Mouse (Mus musculus): ENCODE data around the gene Grk2. TPM values are rescaled to one million over a fixed set of nuclear protein-coding genes. Genes with fewer than 3 reads are reported as not detected.
"Not testable (repeated sequence)": the region's sequence is repeated elsewhere in the genome, so short reads cannot be mapped to it uniquely, and the experiment has no call there.

Gene Grk2
- polyA plus RNA-seq, 1 experiment from 2014 or later: 15.5 TPM

GRCm38 (mm10) chr19:4255583-4256162 is 50.3 kb downstream of the Grk2 start:
- ATAC-seq (replicated peaks; ENCODE audit: extremely low read depth, insufficient read depth, low FRiP score): no peak

GRCm38 (mm10) chr19:4254230-4254629 is 51.8 kb downstream of the Grk2 start:
- no peaks in the 10 kb centered on the region for H3K36me3 ChIP-seq (ENCODE audit: control insufficient read depth, insufficient read depth)
- peaks cover 2% of the 10 kb centered on the region; the same call in 1 of the 2 replicates for H3K9me3 ChIP-seq (replicated peaks; ENCODE audit: control insufficient read depth, low read length)
- WGBS: 85% methylated on average over 7 of the region's 7 CpGs
- H3K27me3 ChIP-seq (ENCODE audit: control insufficient read depth, insufficient read depth, low read length): no peaks in the 10 kb centered on the region
- no peak overlapping the region for H3K27ac ChIP-seq (ENCODE audit: low read length)
- H3K9ac ChIP-seq (ENCODE audit: low read length): no peak overlapping the region
- no peak overlapping the region for H3K4me2 ChIP-seq (ENCODE audit: low read depth, low read length)
- H3K4me1 ChIP-seq (ENCODE audit: control insufficient read depth, insufficient read depth, low read length): 0 out of 2 replicates have a peak, but pooled peaks cover 4% of the 10 kb centered on the region
- no peak for ATAC-seq (replicated peaks; ENCODE audit: extremely low read depth, insufficient read depth, low FRiP score)
- no peak overlapping the region for H3K4me3 ChIP-seq (ENCODE audit: low read length)

More at GRCm38 (mm10) chr19:4255583-4256162, 50.3 kb downstream of the Grk2 start:
- no peak overlapping the region for H3K9ac ChIP-seq (ENCODE audit: low read length)
- no peak overlapping the region for H3K4me2 ChIP-seq (ENCODE audit: low read depth, low read length)
- peaks cover 2% of the 10 kb centered on the region; the same call in 1 of the 2 replicates for H3K9me3 ChIP-seq (replicated peaks; ENCODE audit: control insufficient read depth, low read length)
- 0 out of 2 replicates have a peak, but pooled peaks cover 4% of the 10 kb centered on the region for H3K4me1 ChIP-seq (ENCODE audit: control insufficient read depth, insufficient read depth, low read length)
- no peaks in the 10 kb centered on the region for H3K36me3 ChIP-seq (ENCODE audit: control insufficient read depth, insufficient read depth)
- no peak overlapping the region for H3K27ac ChIP-seq (ENCODE audit: low read length)
- no peak overlapping the region for H3K4me3 ChIP-seq (ENCODE audit: low read length)
- 69% methylated on average over 11 of the region's 11 CpGs for WGBS
- H3K27me3 ChIP-seq (ENCODE audit: control insufficient read depth, insufficient read depth, low read length): no peaks in the 10 kb centered on the region

GRCm38 (mm10) chr19:4248683-4249082 is 57.3 kb downstream of the Grk2 start:
- H3K27ac ChIP-seq (ENCODE audit: low read length); H3K4me3 ChIP-seq (ENCODE audit: low read length); H3K9me3 ChIP-seq (replicated peaks; ENCODE audit: control insufficient read depth, low read length); H3K36me3 ChIP-seq (ENCODE audit: control insufficient read depth, insufficient read depth); H3K4me1 ChIP-seq (ENCODE audit: control insufficient read depth, insufficient read depth, low read length); H3K27me3 ChIP-seq (ENCODE audit: control insufficient read depth, insufficient read depth, low read length); ATAC-seq (replicated peaks; ENCODE audit: extremely low read depth, insufficient read depth, low FRiP score); H3K4me2 ChIP-seq (ENCODE audit: low read depth, low read length); H3K9ac ChIP-seq (ENCODE audit: low read length): not testable (repeated sequence)
- 60% methylated on average over 1 of the region's 1 CpGs for WGBS

- Histone ChIP-seq H3K27me3 (ENCODE audit: control insufficient read depth, insufficient read depth, low read length) (no peaks in the 10 kb centered on the region), H3K4me1 (ENCODE audit: control insufficient read depth, insufficient read depth, low read length) (no peaks in the 10 kb centered on the region), H3K4me3 (ENCODE audit: low read length) (no peak overlapping the region), H3K9me3 (replicated peaks; ENCODE audit: control insufficient read depth, low read length) (no peaks in the 10 kb centered on the region), H3K9ac (ENCODE audit: low read length) (no peak overlapping the region), H3K4me2 (ENCODE audit: low read depth, low read length) (no peak overlapping the region), H3K27ac (ENCODE audit: low read length) (no peak overlapping the region), H3K36me3 (ENCODE audit: control insufficient read depth, insufficient read depth) (no peaks in the 10 kb centered on the region)
- ATAC-seq (replicated peaks; ENCODE audit: extremely low read depth, insufficient read depth, low FRiP score): no peak
- 46% methylated on average over 1 of the region's 1 CpGs for WGBS
Measured at GRCm38 (mm10) chr19:4247010-4247409, 59.0 kb downstream of the Grk2 start.

- no peak for ATAC-seq (replicated peaks; ENCODE audit: extremely low read depth, insufficient read depth, low FRiP score)
- H3K4me1 ChIP-seq (ENCODE audit: control insufficient read depth, insufficient read depth, low read length): no peaks in the 10 kb centered on the region
- H3K9ac ChIP-seq (ENCODE audit: low read length): no peak overlapping the region
- no peaks in the 10 kb centered on the region for H3K36me3 ChIP-seq (ENCODE audit: control insufficient read depth, insufficient read depth)
- H3K27ac ChIP-seq (ENCODE audit: low read length): no peak overlapping the region
- no peak overlapping the region for H3K4me3 ChIP-seq (ENCODE audit: low read length)
- H3K9me3 ChIP-seq (replicated peaks; ENCODE audit: control insufficient read depth, low read length): no peaks in the 10 kb centered on the region
- 80% methylated on average over 6 of the region's 6 CpGs for WGBS
- no peaks in the 10 kb centered on the region for H3K27me3 ChIP-seq (ENCODE audit: control insufficient read depth, insufficient read depth, low read length)
- no peak overlapping the region for H3K4me2 ChIP-seq (ENCODE audit: low read depth, low read length)
Measured at GRCm38 (mm10) chr19:4244775-4245174, 61.2 kb downstream of the Grk2 start.

- Histone ChIP-seq H3K4me2 (ENCODE audit: low read depth, low read length) (no peak overlapping the region), H3K36me3 (ENCODE audit: control insufficient read depth, insufficient read depth) (no peaks in the 10 kb centered on the region), H3K27me3 (ENCODE audit: control insufficient read depth, insufficient read depth, low read length) (no peaks in the 10 kb centered on the region), H3K27ac (ENCODE audit: low read length) (no peak overlapping the region), H3K4me3 (ENCODE audit: low read length) (no peak overlapping the region), H3K9ac (ENCODE audit: low read length) (no peak overlapping the region), H3K4me1 (ENCODE audit: control insufficient read depth, insufficient read depth, low read length) (no peaks in the 10 kb centered on the region), H3K9me3 (replicated peaks; ENCODE audit: control insufficient read depth, low read length) (no peaks in the 10 kb centered on the region)
- ATAC-seq (replicated peaks; ENCODE audit: extremely low read depth, insufficient read depth, low FRiP score): no peak
- 63% methylated on average over 3 of the region's 3 CpGs for WGBS
Measured at GRCm38 (mm10) chr19:4242416-4242815, 63.6 kb downstream of the Grk2 start.

GRCm38 (mm10) chr19:4240247-4240668 is 65.8 kb downstream of the Grk2 start:
- no peak overlapping the region for H3K9ac ChIP-seq (ENCODE audit: low read length)
- no peaks in the 10 kb centered on the region for H3K27me3 ChIP-seq (ENCODE audit: control insufficient read depth, insufficient read depth, low read length)
- WGBS: 68% methylated on average over 8 of the region's 8 CpGs
- no peaks in the 10 kb centered on the region for H3K4me1 ChIP-seq (ENCODE audit: control insufficient read depth, insufficient read depth, low read length)
- H3K27ac ChIP-seq (ENCODE audit: low read length): no peak overlapping the region
- H3K9me3 ChIP-seq (replicated peaks; ENCODE audit: control insufficient read depth, low read length): no peaks in the 10 kb centered on the region
- ATAC-seq (replicated peaks; ENCODE audit: extremely low read depth, insufficient read depth, low FRiP score): no peak
- H3K4me3 ChIP-seq (ENCODE audit: low read length): no peak overlapping the region
- no peaks in the 10 kb centered on the region for H3K36me3 ChIP-seq (ENCODE audit: control insufficient read depth, insufficient read depth)
- no peak overlapping the region for H3K4me2 ChIP-seq (ENCODE audit: low read depth, low read length)

Small RNAs within 50 kb of the gene (microRNA-seq; reads per million reads assigned to microRNA genes)
- gene Mir6985: 0.59 reads per million

Other genes starting within 250 kb of the Grk2 start
- gene Gstp3, start 246.7 kb downstream of the Grk2 start, polyA plus RNA-seq (2015; fragmentation: Nextera tagmentation; extraction: Ambion mirVana): 0.51 and 0.80 TPM in 2 replicates
- gene Cabp2, start 224.6 kb downstream of the Grk2 start, polyA plus RNA-seq (2015; fragmentation: Nextera tagmentation; extraction: Ambion mirVana): not detected in 2 replicates
- 86.0 and 86.2 TPM in 2 replicates for gene Cdk2ap2, start 209.0 kb downstream of the Grk2 start, polyA plus RNA-seq (2015; fragmentation: Nextera tagmentation; extraction: Ambion mirVana)
- 27.7 and 29.4 TPM in 2 replicates for gene Pitpnm1, start 206.2 kb downstream of the Grk2 start, polyA plus RNA-seq (2015; fragmentation: Nextera tagmentation; extraction: Ambion mirVana)
- gene Aip, start 180.4 kb downstream of the Grk2 start, polyA plus RNA-seq (2015; fragmentation: Nextera tagmentation; extraction: Ambion mirVana): 87.5 and 88.6 TPM in 2 replicates
- not detected in 2 replicates for gene Gpr152, start 166.4 kb downstream of the Grk2 start, polyA plus RNA-seq (2015; fragmentation: Nextera tagmentation; extraction: Ambion mirVana)
- gene Cabp4, start 162.2 kb downstream of the Grk2 start, polyA plus RNA-seq (2015; fragmentation: Nextera tagmentation; extraction: Ambion mirVana): 0.11 TPM in 1 of 2 replicates, not detected in the other
- gene Coro1b, start 157.6 kb downstream of the Grk2 start, polyA plus RNA-seq (2015; fragmentation: Nextera tagmentation; extraction: Ambion mirVana): 133 and 134 TPM in 2 replicates
- gene Ptprcap, start 152.6 kb downstream of the Grk2 start, polyA plus RNA-seq (2015; fragmentation: Nextera tagmentation; extraction: Ambion mirVana): 25.3 and 71.1 TPM in 2 replicates
- gene Rps6kb2, start 142.9 kb downstream of the Grk2 start, polyA plus RNA-seq (2015; fragmentation: Nextera tagmentation; extraction: Ambion mirVana): 47.4 and 48.7 TPM in 2 replicates
- 15.9 and 17.5 TPM in 2 replicates for gene Carns1, start 130.7 kb downstream of the Grk2 start, polyA plus RNA-seq (2015; fragmentation: Nextera tagmentation; extraction: Ambion mirVana)
- gene Tbc1d10c, start 114.9 kb downstream of the Grk2 start, polyA plus RNA-seq (2015; fragmentation: Nextera tagmentation; extraction: Ambion mirVana): 10.8 and 26.5 TPM in 2 replicates
- gene Ppp1ca, start 114.2 kb downstream of the Grk2 start, polyA plus RNA-seq (2015; fragmentation: Nextera tagmentation; extraction: Ambion mirVana): 813 and 866 TPM in 2 replicates
- 19.9 and 21.1 TPM in 2 replicates for gene Rad9a, start 104.6 kb downstream of the Grk2 start, polyA plus RNA-seq (2015; fragmentation: Nextera tagmentation; extraction: Ambion mirVana)
- gene Clcf1, start 92.0 kb downstream of the Grk2 start, polyA plus RNA-seq (2015; fragmentation: Nextera tagmentation; extraction: Ambion mirVana): 1.5 and 1.7 TPM in 2 replicates
- gene AC109138.7, start 91.9 kb downstream of the Grk2 start, polyA plus RNA-seq (2015; fragmentation: Nextera tagmentation; extraction: Ambion mirVana): not detected in 2 replicates
- 22.6 and 24.9 TPM in 2 replicates for gene Pold4, start 74.3 kb downstream of the Grk2 start, polyA plus RNA-seq (2015; fragmentation: Nextera tagmentation; extraction: Ambion mirVana)
- 8.3 and 11.6 TPM in 2 replicates for gene Ssh3, start 37.0 kb downstream of the Grk2 start, polyA plus RNA-seq (2015; fragmentation: Nextera tagmentation; extraction: Ambion mirVana)
- 1.4 and 2.4 TPM in 2 replicates for gene Ankrd13d, start 23.1 kb downstream of the Grk2 start, polyA plus RNA-seq (2015; fragmentation: Nextera tagmentation; extraction: Ambion mirVana)
- gene Kdm2a, start 92.1 kb upstream of the Grk2 start, polyA plus RNA-seq (2015; fragmentation: Nextera tagmentation; extraction: Ambion mirVana): 31.9 and 35.9 TPM in 2 replicates
- gene Rhod, start 133.2 kb upstream of the Grk2 start, polyA plus RNA-seq (2015; fragmentation: Nextera tagmentation; extraction: Ambion mirVana): 18.3 and 20.4 TPM in 2 replicates
- gene Syt12, start 171.2 kb upstream of the Grk2 start, polyA plus RNA-seq (2015; fragmentation: Nextera tagmentation; extraction: Ambion mirVana): 0.76 and 1.1 TPM in 2 replicates
- 0.12 TPM in 1 of 2 replicates, not detected in the other for gene 2010003K11Rik, start 192.4 kb upstream of the Grk2 start, polyA plus RNA-seq (2015; fragmentation: Nextera tagmentation; extraction: Ambion mirVana)
- 14.1 and 15.8 TPM in 2 replicates for gene Pcx, start 204.2 kb upstream of the Grk2 start, polyA plus RNA-seq (2015; fragmentation: Nextera tagmentation; extraction: Ambion mirVana)